Mouse (Mus musculus) testis, adult 2 months (tissue): Measurements from ENCODE around the gene Apln. TPM values are rescaled to one million over a fixed set of nuclear protein-coding genes. Genes with fewer than 3 reads are reported as not detected.

Experiments used
- H3K27ac ChIP-seq: fragments of 200-500 bp; 2 replicates; pipeline ENCODE4 v1.5.1; 2012; ENCODE audit warnings: low read depth, low read length; ENCODE audit not compliant: control insufficient read depth, insufficient read depth
- H3K27me3 ChIP-seq: fragments of 200-500 bp; 2 replicates; pipeline ENCODE4 v1.6.1; 2012; ENCODE audit warnings: mild to moderate bottlenecking, low read length, moderate library complexity; ENCODE audit not compliant: control insufficient read depth, insufficient read depth
- H3K36me3 ChIP-seq: fragments of 200-500 bp; 2 replicates; pipeline ENCODE4 v1.6.1; 2012; ENCODE audit warnings: mild to moderate bottlenecking, low read length; ENCODE audit not compliant: control insufficient read depth, insufficient read depth
- H3K4me1 ChIP-seq: fragments of 200-500 bp; 2 replicates; pipeline ENCODE4 v1.6.1; 2012; ENCODE audit warnings: low read length; ENCODE audit not compliant: control insufficient read depth, insufficient read depth
- H3K4me3 ChIP-seq: fragments of 200-500 bp; 2 replicates; pipeline ENCODE4 v1.5.1; 2012; ENCODE audit warnings: low read depth, mild to moderate bottlenecking, low read length, moderate library complexity, mixed read lengths; ENCODE audit not compliant: control insufficient read depth
- CTCF ChIP-seq: fragments of 200-500 bp; IDR thresholded peaks from 2 replicates; pipeline ENCODE4 v1.5.1; 2012; ENCODE audit warnings: low read depth, mild to moderate bottlenecking, inconsistent platforms, low read length, moderate library complexity; ENCODE audit not compliant: control insufficient read depth, insufficient read depth, insufficient replicate concordance
- POLR2A ChIP-seq: fragments of 200-500 bp; IDR thresholded peaks from 2 replicates; pipeline ENCODE4 v1.6.1; 2012; ENCODE audit warnings: low read depth, mild to moderate bottlenecking, inconsistent platforms, low read length, moderate library complexity; ENCODE audit not compliant: control insufficient read depth
- polyA plus RNA-seq: library from polyadenylated mRNA; depleted of rRNA; stranded (reverse); fragments of >200 nt; gene quantifications from 2 replicates; pipeline ENCODE4 v1.2.3, GENCODE M21; 2012

Gene Apln
- polyA plus RNA-seq, 1 experiment, result 2.6 TPM

- Histone ChIP-seq H3K4me3 (no peak overlapping the region), H3K27me3 (no peaks in the 10 kb centered on the region), H3K27ac (no peak overlapping the region; the same call in 1 of the 2 replicates), H3K36me3 (no peaks in the 10 kb centered on the region), H3K4me1 (peaks cover 2% of the 10 kb centered on the region; the same call in 1 of the 2 replicates)
- no peak for TF ChIP-seq POLR2A
- no peak for TF ChIP-seq CTCF
Observed at GRCm38 (mm10) chrX:48016906-48017601, 17.6 kb downstream of the Apln start.

- H3K4me3 ChIP-seq, result no peak overlapping the region
- H3K27me3 ChIP-seq, result no peaks in the 10 kb centered on the region
- no peak overlapping the region for H3K27ac ChIP-seq
- H3K36me3 ChIP-seq, result no peaks in the 10 kb centered on the region
- H3K4me1 ChIP-seq, result no peaks in the 10 kb centered on the region
- TF ChIP-seq CTCF (no peak), POLR2A (no peak)
Observed at GRCm38 (mm10) chrX:48011656-48012055, 23.0 kb downstream of the Apln start.

- Histone ChIP-seq H3K36me3 (no peaks in the 10 kb centered on the region), H3K4me1 (0 out of 2 replicates have a peak, but pooled peaks cover 2% of the 10 kb centered on the region), H3K4me3 (no peak overlapping the region), H3K27me3 (no peaks in the 10 kb centered on the region), H3K27ac (no peak overlapping the region)
- TF ChIP-seq POLR2A (no peak), CTCF (no peak)
Observed at GRCm38 (mm10) chrX:48006062-48006461, 28.6 kb downstream of the Apln start.

GRCm38 (mm10) chrX:48004786-48005185, 29.9 kb downstream of the Apln start:
- TF ChIP-seq CTCF, result no peak
- no peak for TF ChIP-seq POLR2A
- Histone ChIP-seq H3K27ac (no peak overlapping the region), H3K36me3 (no peaks in the 10 kb centered on the region), H3K4me1 (0 out of 2 replicates have a peak, but pooled peaks cover 2% of the 10 kb centered on the region), H3K4me3 (no peak overlapping the region), H3K27me3 (no peaks in the 10 kb centered on the region)

GRCm38 (mm10) chrX:48001151-48001550, 33.5 kb downstream of the Apln start:
- no peaks in the 10 kb centered on the region for H3K27me3 ChIP-seq
- no peaks in the 10 kb centered on the region for H3K36me3 ChIP-seq
- TF ChIP-seq POLR2A, result no peak
- TF ChIP-seq CTCF, result no peak
- 0 out of 2 replicates have a peak, but pooled peaks cover 1% of the 10 kb centered on the region for H3K4me1 ChIP-seq
- H3K4me3 ChIP-seq, result no peak overlapping the region
- H3K27ac ChIP-seq, result no peak overlapping the region

- TF ChIP-seq CTCF, result no peak
- no peak for TF ChIP-seq POLR2A
- Histone ChIP-seq H3K4me1 (no peaks in the 10 kb centered on the region), H3K27ac (no peak overlapping the region), H3K36me3 (no peaks in the 10 kb centered on the region), H3K4me3 (no peak overlapping the region), H3K27me3 (no peaks in the 10 kb centered on the region)
Observed at GRCm38 (mm10) chrX:47998412-47998811, 36.2 kb downstream of the Apln start.

GRCm38 (mm10) chrX:47992606-47993005, 42.0 kb downstream of the Apln start:
- Histone ChIP-seq H3K27me3 (no peaks in the 10 kb centered on the region), H3K27ac (no peak overlapping the region), H3K4me3 (no peak overlapping the region), H3K36me3 (no peaks in the 10 kb centered on the region), H3K4me1 (no peaks in the 10 kb centered on the region; the same call in 1 of the 2 replicates)
- TF ChIP-seq CTCF (peak; percentile 64), POLR2A (no peak)
